Mouse (Mus musculus) limb, embryonic 12.5 days (tissue): ENCODE measurements around the gene RPS10-NUDT3. TPM values are rescaled to one million over a fixed set of nuclear protein-coding genes. Genes with fewer than 3 reads are reported as not detected.
A peak's percentile ranks its signal among the peaks of the same experiment; 100 is the strongest.

ENCODE experiments used
- ATAC-seq: fragments of 200-750 bp; cut with Nextera tagmentation; 2 replicates; pipeline ENCODE4 v1.8.0; 2017; ENCODE audit warnings: low read depth, moderate TSS enrichment; ENCODE audit not compliant: insufficient number of reproducible peaks, insufficient read depth, low FRiP score, low TSS enrichment
- H3K27ac ChIP-seq: fragments of 300-500 bp; sonication (generic); 2 replicates; pipeline ENCODE4 v1.5.1; 2016; ENCODE audit warnings: mild to moderate bottlenecking, moderate library complexity
- H3K27me3 ChIP-seq: fragments of 300-500 bp; sonication (generic); 2 replicates; pipeline ENCODE4 v1.6.1; 2016; ENCODE audit warnings: mild to moderate bottlenecking, moderate library complexity
- H3K36me3 ChIP-seq: fragments of 300-500 bp; sonication (generic); 2 replicates; pipeline ENCODE4 v1.6.1; 2016; ENCODE audit warnings: mild to moderate bottlenecking, moderate library complexity
- H3K4me1 ChIP-seq: fragments of 300-500 bp; sonication (generic); replicated peaks from 2 replicates; pipeline ENCODE4 v1.6.1; 2016
- H3K4me2 ChIP-seq: fragments of 300-500 bp; sonication (generic); 2 replicates; pipeline ENCODE4 v1.6.1; 2016; ENCODE audit warnings: mild to moderate bottlenecking, moderate library complexity
- H3K4me3 ChIP-seq: fragments of 300-500 bp; sonication (generic); replicated peaks from 2 replicates; pipeline ENCODE4 v1.5.1; 2016; ENCODE audit warnings: mild to moderate bottlenecking
- H3K9ac ChIP-seq: fragments of 300-500 bp; sonication (generic); replicated peaks from 2 replicates; pipeline ENCODE4 v1.6.1; 2016; ENCODE audit warnings: mild to moderate bottlenecking, moderate library complexity
- H3K9me3 ChIP-seq: fragments of 300-500 bp; sonication (generic); 2 replicates; pipeline ENCODE4 v1.6.1; 2016; ENCODE audit warnings: mild to moderate bottlenecking, moderate library complexity
- WGBS: fragments of 180-500 bp; shearing (Covaris S2); methylation state at CpG from one replicate; pipeline ENCODE4 v1.1.7; 2016; 5-methylcytosine and 5-hydroxymethylcytosine counted together
- polyA plus RNA-seq: library from polyadenylated mRNA; unstranded; fragments of >200 nt; fragmentation: Nextera tagmentation; extraction: Ambion mirVana; gene quantifications from 2 replicates; pipeline ENCODE4 v1.2.1, GENCODE M21; 2016

The RPS10-NUDT3 gene
- polyA plus RNA-seq, 1 experiment from 2014 or later: not detected

GRCm38 (mm10) chr17:27623360-27624326, 11.4 kb downstream of the RPS10-NUDT3 start, which contains the start of gene Nudt3:
Gene Nudt3, minus strand, starts transcription at chr17:27623495.
- WGBS: 9% methylated on average over 70 of the region's 91 CpGs
- Histone ChIP-seq H3K27me3 (no peaks in the 10 kb centered on the region), H3K9me3 (no peaks in the 10 kb centered on the region), H3K4me2 (peak within 1 kb of the TSS; percentile 73), H3K27ac (peak within 1 kb of the TSS; percentile 97), H3K36me3 (peaks cover 5% of the 10 kb centered on the region; the same call in 1 of the 2 replicates), H3K4me1 (peaks cover 29% of the 10 kb centered on the region), H3K9ac (peak within 1 kb of the TSS; percentile 96), H3K4me3 (peak within 1 kb of the TSS; percentile 95)
- peak; percentile 75 for ATAC-seq

GRCm38 (mm10) chr17:27622611-27623359, 12.2 kb downstream of the RPS10-NUDT3 start:
- WGBS: under 1% methylated on average over 73 of the region's 80 CpGs
- Histone ChIP-seq H3K36me3 (peaks cover 12% of the 10 kb centered on the region), H3K27ac (peak overlapping the region; percentile 97), H3K4me2 (peak overlapping the region; percentile 73), H3K9ac (peak overlapping the region; percentile 96), H3K4me3 (peak overlapping the region; percentile 95), H3K9me3 (peaks cover 4% of the 10 kb centered on the region; the same call in 1 of the 2 replicates), H3K27me3 (no peaks in the 10 kb centered on the region), H3K4me1 (peaks cover 29% of the 10 kb centered on the region)
- ATAC-seq: peak; percentile 35

GRCm38 (mm10) chr17:27621705-27622531, 13.1 kb downstream of the RPS10-NUDT3 start:
- Histone ChIP-seq H3K27ac (peak overlapping the region; percentile 97), H3K27me3 (no peaks in the 10 kb centered on the region), H3K9me3 (peaks cover 11% of the 10 kb centered on the region), H3K36me3 (peaks cover 21% of the 10 kb centered on the region), H3K4me2 (peak overlapping the region; percentile 73), H3K9ac (peak overlapping the region; percentile 96), H3K4me3 (peak overlapping the region; percentile 95), H3K4me1 (peaks cover 28% of the 10 kb centered on the region)
- no peak for ATAC-seq
- 3% methylated on average over 23 of the region's 23 CpGs for WGBS

- H3K4me3 ChIP-seq: peak overlapping the region; percentile 95
These were observed 13.9 kb downstream of the RPS10-NUDT3 start for GRCm38 (mm10) chr17:27621161-27621560.

GRCm38 (mm10) chr17:27615388-27615787, 19.6 kb downstream of the RPS10-NUDT3 start:
- peaks cover 16% of the 10 kb centered on the region for H3K9me3 ChIP-seq

More at GRCm38 (mm10) chr17:27621161-27621560, 13.9 kb downstream of the RPS10-NUDT3 start:
- H3K4me1 ChIP-seq: peaks cover 24% of the 10 kb centered on the region
- peak overlapping the region; percentile 96 for H3K9ac ChIP-seq
- H3K9me3 ChIP-seq: peaks cover 16% of the 10 kb centered on the region
- H3K27me3 ChIP-seq: no peaks in the 10 kb centered on the region
- no peak overlapping the region for H3K27ac ChIP-seq
- peaks cover 27% of the 10 kb centered on the region for H3K36me3 ChIP-seq
- ATAC-seq: no peak
- 46% methylated on average over 8 of the region's 8 CpGs for WGBS
- H3K4me2 ChIP-seq: peak overlapping the region; percentile 73

GRCm38 (mm10) chr17:27613016-27613415, 22.0 kb downstream of the RPS10-NUDT3 start:
- no peak overlapping the region for H3K4me3 ChIP-seq
- H3K9ac ChIP-seq: no peak overlapping the region; the same call in 1 of the 2 replicates
- peaks cover 34% of the 10 kb centered on the region for H3K4me1 ChIP-seq
- no peak for ATAC-seq
- H3K4me2 ChIP-seq: no peak overlapping the region
- WGBS: 85% methylated on average over 4 of the region's 4 CpGs
- H3K36me3 ChIP-seq: peaks cover 37% of the 10 kb centered on the region
- peaks cover 15% of the 10 kb centered on the region for H3K9me3 ChIP-seq
- H3K27ac ChIP-seq: no peak overlapping the region
- no peaks in the 10 kb centered on the region for H3K27me3 ChIP-seq

More at GRCm38 (mm10) chr17:27615388-27615787, 19.6 kb downstream of the RPS10-NUDT3 start:
- H3K36me3 ChIP-seq: peaks cover 40% of the 10 kb centered on the region
- H3K4me3 ChIP-seq: no peak overlapping the region
- H3K4me1 ChIP-seq: peaks cover 29% of the 10 kb centered on the region
- H3K27me3 ChIP-seq: no peaks in the 10 kb centered on the region
- WGBS: 76% methylated on average over 7 of the region's 7 CpGs
- no peak overlapping the region for H3K9ac ChIP-seq
- no peak for ATAC-seq
- no peak overlapping the region for H3K27ac ChIP-seq
- H3K4me2 ChIP-seq: no peak overlapping the region

GRCm38 (mm10) chr17:27611994-27612393, 23.0 kb downstream of the RPS10-NUDT3 start:
- Histone ChIP-seq H3K9ac (no peak overlapping the region), H3K4me1 (peaks cover 34% of the 10 kb centered on the region), H3K27ac (no peak overlapping the region), H3K9me3 (0 out of 2 replicates have a peak, but pooled peaks cover 6% of the 10 kb centered on the region), H3K4me3 (no peak overlapping the region), H3K4me2 (no peak overlapping the region), H3K36me3 (peaks cover 34% of the 10 kb centered on the region), H3K27me3 (no peaks in the 10 kb centered on the region)
- 78% methylated on average over 5 of the region's 5 CpGs for WGBS
- ATAC-seq: no peak

GRCm38 (mm10) chr17:27611519-27611884, 23.5 kb downstream of the RPS10-NUDT3 start:
- ATAC-seq: no peak
- Histone ChIP-seq H3K27me3 (no peaks in the 10 kb centered on the region), H3K27ac (no peak overlapping the region; the same call in 1 of the 2 replicates), H3K4me2 (no peak overlapping the region), H3K9ac (no peak overlapping the region), H3K4me1 (peaks cover 34% of the 10 kb centered on the region), H3K36me3 (peaks cover 32% of the 10 kb centered on the region), H3K9me3 (0 out of 2 replicates have a peak, but pooled peaks cover 1% of the 10 kb centered on the region), H3K4me3 (no peak overlapping the region)
- WGBS: 64% methylated on average over 3 of the region's 3 CpGs

- Histone ChIP-seq H3K36me3 (peaks cover 32% of the 10 kb centered on the region), H3K9ac (no peak overlapping the region), H3K4me3 (no peak overlapping the region), H3K27ac (no peak overlapping the region; the same call in none of the 2 replicates), H3K4me1 (peaks cover 34% of the 10 kb centered on the region), H3K27me3 (no peaks in the 10 kb centered on the region), H3K9me3 (no peaks in the 10 kb centered on the region), H3K4me2 (no peak overlapping the region)
- ATAC-seq: no peak
- WGBS: 84% methylated on average over 10 of the region's 10 CpGs
These were observed 24.1 kb downstream of the RPS10-NUDT3 start for GRCm38 (mm10) chr17:27610679-27611518.

- Histone ChIP-seq H3K4me3 (no peak overlapping the region), H3K27ac (no peak overlapping the region), H3K4me2 (no peak overlapping the region), H3K36me3 (peaks cover 32% of the 10 kb centered on the region), H3K9me3 (no peaks in the 10 kb centered on the region), H3K9ac (no peak overlapping the region), H3K27me3 (no peaks in the 10 kb centered on the region), H3K4me1 (peaks cover 38% of the 10 kb centered on the region)
- WGBS: 83% methylated on average over 7 of the region's 7 CpGs
- no peak for ATAC-seq
These were observed 25.4 kb downstream of the RPS10-NUDT3 start for GRCm38 (mm10) chr17:27609576-27609975.
